Mouse (Mus musculus): Measurements from ENCODE around the gene Galk1.

The Galk1 gene

DNA sequence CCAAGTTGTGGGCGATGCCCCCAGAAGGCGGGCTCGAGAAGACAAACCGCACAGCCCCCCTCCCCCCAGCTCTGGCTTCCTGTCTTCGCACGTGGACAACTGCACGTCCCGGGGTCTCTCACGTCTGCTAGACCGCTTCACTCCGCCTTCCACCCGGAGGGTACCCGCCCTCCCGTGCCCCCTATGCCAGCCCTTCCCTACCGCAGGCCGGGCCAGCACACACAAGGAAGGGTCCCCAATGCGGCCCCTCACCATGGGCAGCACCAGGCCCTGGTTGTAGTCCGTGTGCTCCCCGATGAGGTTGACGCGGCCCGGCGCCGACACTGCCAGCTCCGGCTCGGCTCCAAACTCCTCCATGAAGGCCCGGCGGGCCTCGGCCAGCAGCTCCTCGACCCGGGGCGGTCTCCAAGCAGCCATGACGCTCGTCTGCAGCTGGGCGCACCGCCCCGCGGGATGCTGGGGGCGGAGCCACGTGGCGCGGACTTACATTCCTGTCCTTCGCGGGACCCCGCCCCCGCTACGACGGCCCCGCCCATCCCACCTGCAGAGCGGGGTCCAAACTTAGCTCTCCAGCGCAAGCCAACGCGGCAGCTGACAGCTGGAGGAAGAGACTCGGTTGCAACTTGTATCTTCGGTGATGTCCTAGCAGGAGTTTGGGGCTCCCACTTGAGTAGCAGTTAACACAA lies at the start of gene Galk1:
TSS of gene Galk1 (minus strand) at position 458 of the 686 bp plus-strand sequence.
- in situ Hi-C loops (cut with MboI) = no loop called here

DNA sequence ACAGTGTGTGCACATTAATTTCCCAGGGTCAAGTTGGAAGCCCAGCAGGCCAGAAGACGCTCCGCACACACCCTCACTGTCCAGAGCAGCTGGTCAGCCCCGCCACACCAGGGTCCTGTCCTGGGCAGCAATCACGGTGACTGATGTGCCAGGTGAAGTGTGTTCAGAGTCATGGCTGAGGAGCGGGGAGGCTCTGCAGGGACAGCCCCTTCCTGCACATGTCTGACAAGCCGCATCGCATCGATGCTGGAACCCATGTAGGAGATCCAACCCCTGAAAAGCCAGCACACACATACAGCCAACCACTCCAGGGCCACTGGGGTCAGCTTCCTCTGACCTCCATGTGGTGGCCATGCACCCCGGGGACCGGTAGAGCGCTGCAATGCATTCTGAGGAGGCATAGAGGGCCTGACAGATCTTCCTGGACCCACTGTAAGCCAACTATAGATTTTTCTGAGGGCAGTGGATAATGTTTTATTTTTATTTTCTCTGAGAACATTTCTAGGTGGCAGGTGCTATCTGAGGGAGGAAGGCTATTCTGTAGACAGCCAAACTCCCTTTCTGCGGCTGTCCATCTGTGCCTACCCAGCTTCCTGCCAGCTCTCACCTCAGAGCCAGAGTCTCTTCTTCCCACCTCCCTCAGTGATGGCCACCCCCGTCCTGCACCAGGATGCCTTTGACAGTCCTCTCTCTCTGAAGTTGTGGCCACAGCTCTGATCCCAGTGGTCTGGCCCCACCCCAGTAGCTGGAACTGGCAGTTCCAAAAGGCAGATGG lies 49.3 kb upstream of the Galk1 start:
- in situ Hi-C loops (cut with MboI) = no loop called here

DNA sequence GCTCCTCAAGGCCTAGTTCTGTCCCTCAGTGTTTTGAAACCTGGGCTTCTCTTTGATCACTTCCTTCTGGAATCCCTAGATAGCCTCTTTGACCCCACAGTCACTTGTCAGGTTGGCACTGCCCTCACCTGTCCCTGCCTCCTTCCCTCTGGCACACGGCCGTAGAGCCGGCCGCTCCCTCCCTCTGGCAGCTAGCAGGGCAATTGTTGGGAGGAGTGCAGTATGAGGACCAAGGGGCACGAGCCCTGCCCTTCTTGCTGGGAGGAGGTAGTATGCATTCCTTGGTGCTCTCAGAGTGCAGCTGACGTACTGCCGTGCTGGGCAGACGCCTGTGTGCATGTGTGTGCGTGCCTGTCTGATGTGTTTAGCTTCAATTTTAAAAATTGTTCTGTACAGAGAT lies 48.1 kb upstream of the Galk1 start:
- in situ Hi-C loops (cut with MboI) = no loop called here

DNA sequence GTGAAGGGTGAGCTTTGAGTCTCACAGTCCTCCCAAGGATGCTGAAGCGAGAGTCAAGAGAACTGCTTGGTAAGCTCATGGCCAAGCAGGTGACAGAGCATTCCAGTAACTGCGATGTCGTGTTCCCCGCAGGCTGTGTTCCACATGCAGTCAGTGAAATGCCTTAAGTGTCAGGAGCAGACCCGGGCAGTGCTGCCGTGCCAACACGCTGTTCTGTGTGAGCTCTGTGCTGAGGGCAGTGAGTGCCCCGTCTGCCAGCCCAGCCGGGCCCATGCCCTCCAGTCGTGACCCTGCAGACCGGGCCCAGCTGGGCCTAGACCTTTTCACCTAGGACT lies 47.1 kb upstream of the Galk1 start:
- in situ Hi-C loops (cut with MboI) = no loop called here

DNA sequence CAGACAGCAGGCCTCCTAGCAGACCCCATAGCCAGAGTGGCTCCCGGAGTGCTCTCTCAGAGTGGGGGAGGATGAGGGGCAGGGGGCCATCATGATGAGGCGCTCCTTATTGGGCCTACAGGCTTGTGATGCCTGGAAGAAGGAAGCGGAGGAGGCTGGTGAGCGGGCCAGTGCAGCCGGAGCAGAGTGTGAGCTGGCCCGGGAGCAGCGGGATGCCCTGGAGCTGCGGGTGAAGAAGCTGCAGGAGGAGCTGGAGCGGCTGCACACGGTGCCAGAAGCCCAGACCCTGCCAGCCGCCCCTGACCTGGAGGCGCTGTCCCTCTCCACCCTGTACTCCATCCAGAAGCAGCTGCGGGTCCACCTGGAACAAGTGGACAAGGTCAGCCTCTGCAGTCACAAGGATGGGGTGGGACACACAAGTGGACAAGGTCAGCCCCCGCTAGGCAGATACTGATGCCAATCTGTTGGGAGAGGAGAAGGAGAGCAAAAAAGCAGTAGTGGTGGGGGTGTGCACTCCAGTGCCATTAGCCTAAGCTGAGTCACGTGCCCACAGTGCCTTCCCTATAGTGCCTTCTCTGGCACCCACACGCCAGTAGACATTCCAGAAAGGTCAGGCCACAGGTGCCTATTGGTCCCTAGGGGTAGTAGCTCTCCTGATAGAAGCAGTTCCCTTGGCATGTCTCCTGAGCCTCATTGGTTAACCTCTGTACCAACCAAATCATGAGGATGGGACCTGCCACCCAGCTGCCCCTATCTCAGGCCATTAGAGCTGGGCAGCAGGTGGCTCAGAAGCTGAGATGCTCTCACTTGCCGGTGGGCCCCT lies 46.6 kb upstream of the Galk1 start:
- in situ Hi-C loops (cut with MboI) = no loop called here

DNA sequence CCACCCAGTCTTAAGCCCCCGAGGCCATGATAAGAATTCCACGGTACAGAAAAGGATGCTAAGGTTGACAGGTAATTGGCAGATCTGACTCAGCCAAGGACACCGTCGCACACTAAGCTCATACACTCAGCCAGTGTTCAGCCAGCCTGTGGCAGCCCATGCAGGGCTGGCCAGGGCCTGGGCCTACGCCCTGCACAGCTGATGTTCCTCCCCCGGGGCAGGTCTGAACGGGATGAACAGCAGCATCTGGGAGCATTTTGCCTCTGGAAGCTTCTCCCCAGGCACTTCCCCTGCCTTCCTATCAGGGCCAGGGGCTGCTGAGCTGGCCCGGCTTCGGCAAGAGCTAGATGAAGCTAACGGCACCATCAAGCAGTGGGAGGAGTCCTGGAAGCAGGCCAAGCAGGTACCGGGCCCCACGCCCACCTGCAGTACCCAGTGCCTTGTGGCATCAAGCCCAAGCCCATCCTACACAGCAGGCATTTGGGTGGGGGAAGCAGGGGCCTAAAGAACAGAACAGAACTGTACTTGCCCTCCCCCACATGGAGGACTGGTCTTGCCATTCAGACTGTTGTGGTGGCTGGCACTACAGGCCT lies 45.6 kb upstream of the Galk1 start:
- in situ Hi-C loops (cut with MboI) = no loop called here

DNA sequence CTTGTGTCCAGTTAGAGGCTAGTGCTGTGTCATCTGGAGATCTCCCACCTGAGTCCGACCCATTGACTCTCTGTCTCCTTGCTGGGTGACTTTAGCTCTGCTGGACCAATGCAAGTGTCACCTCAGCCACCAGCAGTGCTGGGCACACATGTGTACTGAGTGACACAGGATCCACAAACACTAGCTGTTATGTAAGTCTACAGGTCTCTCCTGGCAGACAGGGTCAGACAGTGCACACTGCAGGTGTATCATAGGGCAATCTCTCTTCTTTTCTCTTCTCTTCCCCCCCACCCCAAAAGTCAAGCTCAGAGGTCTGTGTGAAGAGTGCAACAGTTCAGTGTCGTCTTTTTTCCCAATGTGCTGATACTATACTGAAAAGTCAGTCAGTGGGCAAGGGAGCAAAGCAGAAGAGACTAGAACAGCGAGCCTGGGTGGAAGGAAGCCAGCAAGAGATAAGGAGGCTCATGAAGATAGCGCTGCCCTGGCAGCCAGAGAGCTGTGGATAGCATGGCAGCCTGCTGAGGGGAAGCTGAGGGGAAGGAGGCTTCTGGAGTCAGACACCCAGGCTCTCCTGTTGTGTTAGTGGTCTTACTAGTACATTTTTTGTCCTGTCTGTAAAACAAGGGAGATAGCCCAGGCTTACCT lies 44.8 kb upstream of the Galk1 start:
- in situ Hi-C loops (cut with MboI) = no loop called here

DNA sequence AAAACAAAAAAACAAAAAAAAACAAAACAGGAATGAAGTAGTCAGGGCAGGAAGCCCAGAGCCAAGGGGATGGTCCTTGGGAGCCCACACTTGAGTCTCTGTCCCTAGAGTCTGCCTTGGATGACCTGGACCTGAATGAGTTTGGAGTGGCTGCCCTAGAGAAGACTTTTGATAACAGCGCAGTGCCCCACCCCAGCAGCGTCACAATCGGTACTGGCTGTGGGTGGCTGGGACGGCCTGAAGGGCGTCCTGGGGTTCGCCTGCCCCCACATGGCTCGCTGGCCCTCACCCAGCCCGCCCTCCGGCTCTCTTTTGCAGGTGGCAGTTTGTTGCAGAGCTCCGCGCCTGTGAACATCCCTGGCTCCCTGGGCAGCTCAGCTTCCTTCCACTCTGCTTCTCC lies 43.4 kb upstream of the Galk1 start:
- in situ Hi-C loops (cut with MboI) = no loop called here

DNA sequence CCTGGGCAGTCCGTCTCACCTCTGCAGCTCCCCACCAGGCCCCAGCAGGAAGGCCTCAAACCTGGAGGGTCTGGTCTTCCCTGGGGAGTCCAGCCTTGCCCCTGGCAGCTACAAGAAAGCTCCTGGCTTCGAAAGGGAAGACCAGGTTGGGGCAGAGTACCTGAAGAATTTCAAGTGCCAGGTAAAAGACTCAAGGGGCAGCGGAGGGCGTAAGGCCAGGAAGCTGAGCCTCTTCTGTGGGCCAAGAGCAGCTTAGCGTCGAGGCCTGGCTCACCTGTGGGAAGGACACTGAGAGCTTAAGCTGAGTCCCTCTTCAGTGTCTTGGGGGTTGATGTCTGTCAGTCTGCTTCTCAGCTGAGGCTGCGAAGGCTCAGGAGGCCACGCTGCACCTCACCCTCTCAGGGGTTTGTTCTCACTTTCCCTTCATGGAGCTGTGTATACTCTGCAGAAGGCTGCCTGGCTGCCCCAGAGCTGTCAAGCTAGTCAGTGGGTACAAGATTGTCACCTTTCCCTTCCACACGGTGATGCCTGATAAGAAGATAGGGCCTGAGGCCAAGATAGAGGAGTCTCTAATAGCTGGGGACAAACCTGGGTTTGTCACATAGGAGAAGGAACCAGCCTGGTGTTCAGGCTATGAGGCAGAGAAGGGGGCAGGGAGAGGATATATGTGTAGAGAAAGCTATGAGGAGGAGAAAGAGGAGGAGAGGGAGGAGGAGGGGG lies 41.2 kb upstream of the Galk1 start:
- in situ Hi-C loops (cut with MboI) = no loop called here

DNA sequence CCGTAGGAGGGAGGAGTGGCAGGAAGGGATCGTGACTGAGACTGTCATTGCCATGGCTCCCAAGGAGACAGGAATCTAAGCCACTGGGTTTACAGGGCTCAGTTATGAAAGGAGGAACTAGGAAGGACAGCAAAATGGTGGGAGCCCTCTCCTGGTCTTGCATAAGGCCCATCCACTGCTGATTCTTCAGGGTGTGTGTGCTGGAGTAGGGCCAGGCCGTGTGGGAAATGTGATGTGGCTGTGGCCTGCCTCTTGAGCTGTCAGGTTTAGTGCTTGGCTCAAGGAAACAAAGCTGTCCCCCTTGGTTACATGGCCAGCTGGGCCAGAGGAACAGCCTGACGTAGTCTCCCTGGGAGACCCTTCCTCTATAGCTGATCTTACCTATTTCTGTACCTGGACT lies 37.7 kb upstream of the Galk1 start:
- in situ Hi-C loops (cut with MboI) = no loop called here

DNA sequence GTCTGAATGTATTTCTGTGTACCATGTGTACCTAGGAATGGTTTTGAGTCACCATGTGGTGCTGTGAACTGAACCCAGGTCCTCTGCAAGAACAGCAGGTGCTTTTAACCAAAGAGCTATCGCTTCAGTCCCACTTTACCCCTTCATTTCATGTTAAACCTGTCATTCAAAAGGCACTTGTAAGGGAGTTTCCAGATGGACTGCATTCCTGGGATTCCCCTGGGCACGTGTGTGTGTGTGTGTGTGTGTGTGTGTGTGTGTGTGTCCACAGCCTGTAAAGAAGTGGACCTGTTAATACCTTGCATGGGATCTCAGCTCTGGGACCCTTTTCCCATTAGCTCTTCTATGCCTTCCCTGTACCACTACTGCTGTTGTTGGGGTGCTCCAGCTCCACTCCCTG lies 37.1 kb upstream of the Galk1 start:
- in situ Hi-C loops (cut with MboI) = no loop called here

DNA sequence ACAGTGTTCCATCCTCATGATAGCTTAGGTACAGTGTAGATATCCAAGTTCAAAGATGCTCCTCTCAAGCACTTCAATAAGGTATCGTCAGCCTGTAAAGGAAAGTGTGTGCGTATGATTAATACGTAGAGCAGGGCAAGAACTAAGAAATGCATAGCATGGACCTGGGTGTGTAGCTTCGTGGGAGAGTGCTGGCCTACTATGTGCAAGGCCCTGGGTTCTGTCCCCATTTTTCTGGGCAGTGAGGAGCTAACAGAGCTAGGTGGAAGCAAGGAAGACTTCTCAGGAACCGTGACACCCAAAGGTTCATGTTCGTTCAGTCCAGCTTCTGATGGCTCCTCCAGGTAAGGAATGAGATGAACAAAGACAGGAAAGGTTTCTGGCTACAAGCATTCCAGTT lies 32.7 kb upstream of the Galk1 start:
- in situ Hi-C loops (cut with MboI) = no loop called here

DNA sequence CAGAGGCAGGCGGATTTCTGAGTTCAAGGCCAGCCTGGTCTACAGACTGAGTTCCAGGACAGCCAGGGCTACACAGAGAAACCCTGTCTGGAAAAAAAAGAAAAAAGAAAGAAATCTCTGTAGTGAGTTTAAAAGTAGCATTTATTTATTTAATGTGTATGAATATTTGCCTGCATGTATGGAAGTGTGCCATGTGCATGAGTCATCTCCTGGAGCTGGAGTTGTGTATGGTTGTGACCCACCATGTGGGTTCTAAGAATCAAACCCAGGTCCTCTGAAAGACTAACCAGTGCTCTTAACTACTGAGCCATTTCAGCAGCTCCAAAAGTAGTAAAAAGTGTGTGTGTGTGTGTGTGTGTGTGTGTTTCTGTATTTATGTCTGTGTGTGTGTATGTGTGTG lies 30.8 kb upstream of the Galk1 start:
- in situ Hi-C loops (cut with MboI) = no loop called here

DNA sequence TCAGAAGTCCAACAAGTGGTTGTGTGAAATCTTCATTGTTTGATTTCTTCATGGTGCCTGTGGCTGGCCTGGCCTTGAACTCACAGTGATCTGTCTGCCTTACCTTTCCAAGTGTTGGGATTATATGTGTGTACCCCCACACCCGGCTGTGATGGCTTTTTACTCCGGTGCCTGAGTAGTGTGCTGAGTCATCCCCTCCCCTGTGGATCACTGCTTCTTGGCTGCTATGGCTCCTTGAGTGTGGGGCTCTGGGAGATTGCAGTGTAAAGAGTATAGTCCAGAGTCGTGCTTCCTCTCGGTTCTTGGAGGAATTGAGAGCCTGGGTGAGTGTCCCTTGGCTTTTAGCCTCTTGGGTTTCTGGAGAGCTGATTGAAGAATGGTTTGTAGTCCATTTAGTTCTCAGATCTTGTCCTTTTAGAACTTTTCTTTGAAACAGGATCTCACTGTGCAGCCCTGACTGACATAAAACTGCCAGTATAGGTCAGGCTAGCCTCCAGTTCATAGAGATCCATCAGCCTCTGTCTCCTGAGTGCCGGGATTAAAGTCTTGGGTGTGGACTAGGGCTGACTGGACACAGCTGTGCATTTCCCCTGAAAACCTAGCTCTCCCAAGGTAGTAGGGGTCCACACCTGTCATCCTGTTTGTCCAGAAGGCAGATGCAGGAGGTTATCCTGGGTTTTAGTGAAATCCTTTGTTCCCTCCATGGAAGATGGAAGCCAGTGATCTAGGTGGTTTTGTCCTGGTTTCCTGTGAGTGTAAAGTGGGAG lies 30.0 kb upstream of the Galk1 start:
- in situ Hi-C loops (cut with MboI) = no loop called here

DNA sequence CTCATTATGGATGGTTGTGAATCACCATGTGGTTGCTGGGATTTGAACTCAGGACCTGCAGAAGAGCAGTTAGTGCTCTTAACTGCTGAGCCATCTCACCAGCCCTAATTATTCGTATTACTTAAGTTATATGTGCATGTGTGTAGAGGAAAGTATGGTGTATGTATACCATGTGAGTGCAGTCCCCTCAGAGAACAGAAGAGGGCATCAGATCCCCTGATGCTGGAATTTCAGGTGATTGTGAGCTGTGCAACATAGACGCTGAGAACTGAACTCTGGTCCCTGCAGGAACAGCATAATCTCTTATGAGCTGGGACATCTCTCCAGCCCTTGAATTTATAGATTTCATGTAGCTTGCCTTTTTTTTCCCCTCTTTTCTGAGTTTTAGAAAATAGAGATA lies 29.3 kb upstream of the Galk1 start:
- in situ Hi-C loops (cut with MboI) = no loop called here

DNA sequence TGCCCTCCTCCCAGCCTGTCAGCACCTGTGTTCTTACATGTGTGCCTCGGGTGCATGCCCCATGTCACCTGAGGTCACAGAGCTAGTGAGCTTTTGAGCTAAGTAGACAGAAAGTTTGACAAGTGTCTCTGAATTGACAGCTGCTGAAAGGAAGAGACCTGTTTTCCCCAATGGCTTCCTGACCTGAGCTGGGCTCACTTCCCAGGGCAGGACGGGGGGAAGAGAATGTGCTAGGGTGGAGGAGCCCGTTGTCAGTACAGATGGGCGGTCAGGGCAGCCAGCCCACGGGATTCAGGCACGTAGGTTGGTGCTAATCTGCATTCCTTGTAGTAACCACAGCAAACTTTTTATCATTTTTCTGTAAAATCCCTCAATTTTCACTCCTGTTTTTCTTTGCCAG lies 28.1 kb upstream of the Galk1 start:
- in situ Hi-C loops (cut with MboI) = no loop called here

DNA sequence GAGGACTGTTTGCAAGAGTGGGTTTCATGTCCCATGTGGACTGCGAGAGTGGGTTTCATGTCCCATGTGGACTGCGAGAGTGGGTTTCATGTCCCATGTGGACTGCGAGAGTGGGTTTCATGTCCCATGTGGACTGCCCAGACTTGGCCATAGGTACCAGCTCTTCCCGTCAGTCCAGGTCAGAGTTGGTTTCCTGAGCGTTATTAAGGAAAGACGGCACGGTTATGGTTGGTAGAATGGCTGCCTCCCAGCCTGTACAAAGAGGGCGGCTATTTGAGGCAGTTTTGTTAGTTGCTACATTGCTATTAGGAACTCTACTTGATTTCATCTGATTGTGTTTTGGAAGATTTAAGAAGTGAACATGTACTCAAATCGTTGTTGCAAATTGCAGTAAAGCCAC lies 25.3 kb upstream of the Galk1 start:
- in situ Hi-C loops (cut with MboI) = no loop called here

DNA sequence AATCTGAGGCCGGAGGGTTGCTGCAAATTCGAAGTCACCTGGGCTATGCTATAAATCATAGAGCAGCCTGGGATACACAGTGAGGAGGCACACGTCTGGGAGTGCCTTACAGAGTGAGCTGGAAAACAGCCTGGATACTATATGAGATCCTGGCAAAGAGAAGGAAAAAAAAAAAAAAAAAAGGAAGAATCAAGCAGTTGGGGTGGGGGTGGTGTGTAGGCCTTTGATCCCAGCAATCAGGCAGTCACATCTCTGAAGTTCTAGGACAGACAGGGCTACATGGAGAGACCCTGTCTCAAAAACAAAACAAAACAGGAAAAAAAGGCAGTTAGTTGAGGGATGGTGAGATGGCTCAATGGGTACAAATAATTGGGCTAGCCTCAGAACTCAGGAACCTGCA lies 24.2 kb upstream of the Galk1 start:
- in situ Hi-C loops (cut with MboI) = no loop called here

DNA sequence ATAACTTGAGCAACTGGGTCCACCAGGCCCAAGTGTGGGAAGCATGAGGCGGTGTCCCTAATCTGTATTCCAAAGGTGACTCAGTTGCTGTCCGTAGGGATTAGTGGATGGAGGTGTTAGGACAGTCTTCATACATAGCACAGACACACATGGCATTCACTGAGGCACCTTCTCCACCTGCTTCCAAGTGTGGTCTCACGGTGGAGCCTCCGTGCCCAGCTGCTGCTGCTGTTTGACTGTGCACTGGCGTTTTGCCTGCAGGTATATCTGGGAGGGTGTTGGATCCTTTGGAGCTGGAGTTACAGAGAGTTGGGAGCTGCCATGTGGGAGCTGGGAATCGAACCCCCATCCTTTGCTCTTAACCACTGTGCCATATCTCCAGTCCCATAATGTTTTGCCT lies 22.1 kb upstream of the Galk1 start:
- in situ Hi-C loops (cut with MboI) = no loop called here

Measured in mature B cell (primary cell).